Mouse (Mus musculus) heart, embryonic 11.5 days (tissue): ENCODE results near the gene Dnmt3a. TPM values are rescaled to one million over a fixed set of nuclear protein-coding genes. Genes with fewer than 3 reads are reported as not detected.
A peak's percentile ranks its signal among the peaks of the same experiment; 100 is the strongest.

Source experiments
- ATAC-seq: fragments of 200-750 bp; cut with Nextera tagmentation; replicated peaks from 2 replicates; pipeline ENCODE4 v1.8.0; 2017; ENCODE audit warnings: moderate library complexity; ENCODE audit not compliant: insufficient number of reproducible peaks, low FRiP score, low TSS enrichment
- H3K27ac ChIP-seq: fragments of 300-500 bp; sonication (generic); 2 replicates; pipeline ENCODE4 v1.5.1; 2014; ENCODE audit warnings: mild to moderate bottlenecking, low read depth, low read length
- H3K27me3 ChIP-seq: fragments of 300-500 bp; sonication (generic); 2 replicates; pipeline ENCODE4 v1.6.1; 2014; ENCODE audit warnings: mild to moderate bottlenecking, low read length, mixed read lengths; ENCODE audit not compliant: control insufficient read depth, insufficient read depth
- H3K36me3 ChIP-seq: fragments of 300-500 bp; sonication (generic); 2 replicates; pipeline ENCODE4 v1.6.1; 2014; ENCODE audit warnings: mild to moderate bottlenecking, low read length, moderate library complexity, mixed read lengths; ENCODE audit not compliant: control insufficient read depth, insufficient read depth
- H3K4me1 ChIP-seq: fragments of 300-500 bp; sonication (generic); 2 replicates; pipeline ENCODE4 v1.6.1; 2014; ENCODE audit warnings: low read length; ENCODE audit not compliant: control insufficient read depth, insufficient read depth
- H3K4me2 ChIP-seq: fragments of 300-500 bp; sonication (generic); 2 replicates; pipeline ENCODE4 v1.6.1; 2014; ENCODE audit warnings: mild to moderate bottlenecking, moderate library complexity
- H3K4me3 ChIP-seq: fragments of 300-500 bp; sonication (generic); 2 replicates; pipeline ENCODE4 v1.5.1; 2014; ENCODE audit warnings: low read depth, low read length
- H3K9ac ChIP-seq: fragments of 300-500 bp; sonication (generic); 2 replicates; pipeline ENCODE4 v1.6.1; 2014; ENCODE audit warnings: mild to moderate bottlenecking, low read depth, low read length, moderate library complexity
- H3K9me3 ChIP-seq: fragments of 300-500 bp; sonication (generic); replicated peaks from 2 replicates; pipeline ENCODE4 v1.6.1; 2016; ENCODE audit warnings: low read length; ENCODE audit not compliant: control insufficient read depth
- WGBS: fragments of 180-500 bp; shearing (Covaris S2); extraction: QIAGEN DNeasy Blood & Tissue Kit; methylation state at CpG from one replicate; pipeline ENCODE4 v1.1.7; 2014; ENCODE audit not compliant: insufficient replicate concordance; 5-methylcytosine and 5-hydroxymethylcytosine counted together
- polyA plus RNA-seq: library from polyadenylated mRNA; unstranded; fragments of >200 nt; fragmentation: Nextera tagmentation; extraction: Ambion mirVana; gene quantifications from 2 replicates; pipeline ENCODE4 v1.2.1, GENCODE M21; 2014

Dnmt3a gene
- polyA plus RNA-seq, 1 experiment from 2014 or later, result 55.1 TPM

GRCm38 (mm10) chr12:3768391-3768790, 37.4 kb upstream of the Dnmt3a start:
- no peak for ATAC-seq
- H3K36me3 ChIP-seq, result no peaks in the 10 kb centered on the region
- no peak overlapping the region for H3K4me3 ChIP-seq
- H3K27ac ChIP-seq, result no peak overlapping the region
- H3K27me3 ChIP-seq, result no peaks in the 10 kb centered on the region
- WGBS, result 89% methylated on average over 4 of the region's 4 CpGs
- no peaks in the 10 kb centered on the region for H3K9me3 ChIP-seq
- no peak overlapping the region for H3K9ac ChIP-seq
- H3K4me2 ChIP-seq, result no peak overlapping the region
- peaks cover 3% of the 10 kb centered on the region for H3K4me1 ChIP-seq

- Histone ChIP-seq H3K4me3 (no peak overlapping the region), H3K9me3 (no peaks in the 10 kb centered on the region), H3K4me1 (no peaks in the 10 kb centered on the region), H3K9ac (no peak overlapping the region), H3K27ac (no peak overlapping the region), H3K4me2 (no peak overlapping the region), H3K27me3 (no peaks in the 10 kb centered on the region), H3K36me3 (no peaks in the 10 kb centered on the region)
- ATAC-seq, result no peak
- WGBS, result 79% methylated on average over 2 of the region's 2 CpGs
Observed at GRCm38 (mm10) chr12:3770546-3770945, 35.3 kb upstream of the Dnmt3a start.

GRCm38 (mm10) chr12:3771080-3771479, 34.7 kb upstream of the Dnmt3a start:
- H3K4me1 ChIP-seq, result no peaks in the 10 kb centered on the region
- H3K27ac ChIP-seq, result no peak overlapping the region
- H3K36me3 ChIP-seq, result no peaks in the 10 kb centered on the region
- no peaks in the 10 kb centered on the region for H3K9me3 ChIP-seq
- no peak overlapping the region for H3K4me3 ChIP-seq
- no peak for ATAC-seq
- no peak overlapping the region for H3K9ac ChIP-seq
- 86% methylated on average over 2 of the region's 2 CpGs for WGBS
- H3K27me3 ChIP-seq, result no peaks in the 10 kb centered on the region
- no peak overlapping the region for H3K4me2 ChIP-seq

GRCm38 (mm10) chr12:3773643-3774042, 32.2 kb upstream of the Dnmt3a start:
- Histone ChIP-seq H3K36me3 (no peaks in the 10 kb centered on the region), H3K4me1 (no peaks in the 10 kb centered on the region), H3K9ac (no peak overlapping the region), H3K27me3 (no peaks in the 10 kb centered on the region), H3K9me3 (no peaks in the 10 kb centered on the region), H3K27ac (no peak overlapping the region), H3K4me2 (no peak overlapping the region), H3K4me3 (no peak overlapping the region)
- ATAC-seq, result no peak
- WGBS, result 66% methylated on average over 3 of the region's 3 CpGs

GRCm38 (mm10) chr12:3776015-3776414, 29.8 kb upstream of the Dnmt3a start:
- Histone ChIP-seq H3K4me3 (no peak overlapping the region), H3K36me3 (no peaks in the 10 kb centered on the region), H3K4me2 (no peak overlapping the region), H3K27ac (no peak overlapping the region), H3K27me3 (no peaks in the 10 kb centered on the region), H3K4me1 (peaks cover 18% of the 10 kb centered on the region), H3K9ac (no peak overlapping the region), H3K9me3 (no peaks in the 10 kb centered on the region)
- no peak for ATAC-seq
- 87% methylated on average over 2 of the region's 2 CpGs for WGBS

- H3K27me3 ChIP-seq, result no peaks in the 10 kb centered on the region
- no peak overlapping the region for H3K9ac ChIP-seq
- H3K4me2 ChIP-seq, result no peak overlapping the region
- H3K9me3 ChIP-seq, result no peaks in the 10 kb centered on the region
- H3K27ac ChIP-seq, result no peak overlapping the region
- H3K4me3 ChIP-seq, result no peak overlapping the region
- 86% methylated on average over 5 of the region's 5 CpGs for WGBS
- peaks cover 30% of the 10 kb centered on the region for H3K4me1 ChIP-seq
- H3K36me3 ChIP-seq, result no peaks in the 10 kb centered on the region
- ATAC-seq, result no peak
Observed at GRCm38 (mm10) chr12:3777682-3778081, 28.1 kb upstream of the Dnmt3a start.

- Histone ChIP-seq H3K9me3 (no peaks in the 10 kb centered on the region), H3K27me3 (no peaks in the 10 kb centered on the region), H3K4me3 (no peak overlapping the region), H3K9ac (no peak overlapping the region), H3K4me2 (no peak overlapping the region), H3K4me1 (peaks cover 36% of the 10 kb centered on the region), H3K36me3 (no peaks in the 10 kb centered on the region), H3K27ac (no peak overlapping the region)
- 79% methylated on average over 6 of the region's 6 CpGs for WGBS
- ATAC-seq, result no peak
Observed at GRCm38 (mm10) chr12:3778286-3778685, 27.5 kb upstream of the Dnmt3a start.

- Histone ChIP-seq H3K4me2 (no peak overlapping the region), H3K9me3 (no peaks in the 10 kb centered on the region), H3K9ac (no peak overlapping the region), H3K4me3 (no peak overlapping the region), H3K27ac (no peak overlapping the region; the same call in 1 of the 2 replicates), H3K36me3 (no peaks in the 10 kb centered on the region), H3K4me1 (peaks cover 42% of the 10 kb centered on the region), H3K27me3 (no peaks in the 10 kb centered on the region)
- WGBS, result 46% methylated on average over 2 of the region's 2 CpGs
- no peak for ATAC-seq
Observed at GRCm38 (mm10) chr12:3779639-3780038, 26.2 kb upstream of the Dnmt3a start.

GRCm38 (mm10) chr12:3780405-3780891, 25.4 kb upstream of the Dnmt3a start:
- Histone ChIP-seq H3K4me1 (peaks cover 50% of the 10 kb centered on the region), H3K9ac (peak overlapping the region; percentile 54; the same call in 1 of the 2 replicates), H3K36me3 (no peaks in the 10 kb centered on the region), H3K9me3 (no peaks in the 10 kb centered on the region), H3K4me2 (peak overlapping the region; percentile 48; the same call in 1 of the 2 replicates), H3K4me3 (no peak overlapping the region), H3K27me3 (no peaks in the 10 kb centered on the region), H3K27ac (peak overlapping the region; percentile 97)
- peak; percentile 60; the same call in 1 of the 2 replicates for ATAC-seq
- 17% methylated on average over 8 of the region's 8 CpGs for WGBS
